In genomic region chr2:3760234-3760836, GRCm38 (mm10) we compare ENCODE assay signal across 21 mouse cellular contexts.
DNase-seq lines count a peak whose midpoint lies in the region; ATAC-seq lines count a peak whose summit lies in the region.
"Had no signal": no experiment of that assay in that cellular context is flagged by ENCODE, and none has a peak within 500 bp of the region (broad histone marks: within the 10 kb centered on the region; RNA-seq: fewer than 3 reads in every experiment).

No protein-coding gene starts in this region.

- H3K36me3 ChIP-seq in embryonic facial prominence, embryonic 14.5 days (ENCODE audit: control insufficient read depth, insufficient read depth, low read length), result no peaks in the 10 kb centered on the region
- H3K36me3 ChIP-seq in embryonic facial prominence, embryonic 10.5 days (replicated peaks), result no peaks in the 10 kb centered on the region
- no peaks in the 10 kb centered on the region for H3K36me3 ChIP-seq in hindbrain, embryonic 12.5 days
- H3K36me3 ChIP-seq: embryonic facial prominence, embryonic 13.5 days; forebrain, embryonic 15.5 days; heart, embryonic 12.5 days; hindbrain, embryonic 15.5 days; limb, embryonic 10.5 days; midbrain, embryonic 15.5 days; neural tube, embryonic 12.5 days had no signal

- no peaks in the 10 kb centered on the region for H3K27me3 ChIP-seq in embryonic facial prominence, embryonic 14.5 days (replicated peaks; ENCODE audit: control insufficient read depth, insufficient read depth, low read length)
- H3K27me3 ChIP-seq in embryonic facial prominence, embryonic 10.5 days (replicated peaks; ENCODE audit: low read depth, poor library complexity, severe bottlenecking), result no peaks in the 10 kb centered on the region
- no peaks in the 10 kb centered on the region for H3K27me3 ChIP-seq in hindbrain, embryonic 12.5 days
- H3K27me3 ChIP-seq: embryonic facial prominence, embryonic 13.5 days; forebrain, embryonic 15.5 days; heart, embryonic 12.5 days; hindbrain, embryonic 15.5 days; midbrain, embryonic 15.5 days; neural tube, embryonic 12.5 days had no signal

- H3K4me3 ChIP-seq in embryonic facial prominence, embryonic 14.5 days (ENCODE audit: low read depth, low read length), result no peak overlapping the region
- no peak overlapping the region for H3K4me3 ChIP-seq in embryonic facial prominence, embryonic 10.5 days
- H3K4me3 ChIP-seq in hindbrain, embryonic 12.5 days, result no peak overlapping the region
- H3K4me3 ChIP-seq: embryonic facial prominence, embryonic 13.5 days; forebrain, embryonic 15.5 days; heart, embryonic 12.5 days; hindbrain, embryonic 15.5 days; limb, embryonic 10.5 days; midbrain, embryonic 15.5 days; neural tube, embryonic 12.5 days had no signal

- 67% methylated on average over 6 of the region's 6 CpGs for WGBS in embryonic facial prominence, embryonic 14.5 days
- 86% methylated on average over 6 of the region's 6 CpGs for WGBS in embryonic facial prominence, embryonic 10.5 days
- WGBS in hindbrain, embryonic 12.5 days, result 77% methylated on average over 6 of the region's 6 CpGs

- no peak overlapping the region for H3K27ac ChIP-seq in embryonic facial prominence, embryonic 14.5 days (replicated peaks; ENCODE audit: low read depth, low read length)
- H3K27ac ChIP-seq in embryonic facial prominence, embryonic 10.5 days (replicated peaks), result no peak overlapping the region; the same call in 1 of the 2 replicates
- H3K27ac ChIP-seq in hindbrain, embryonic 12.5 days, result no peak overlapping the region
- H3K27ac ChIP-seq: embryonic facial prominence, embryonic 13.5 days; forebrain, embryonic 15.5 days; hindbrain, embryonic 15.5 days; limb, embryonic 10.5 days; midbrain, embryonic 15.5 days; neural tube, embryonic 12.5 days had no signal

- H3K9ac ChIP-seq in embryonic facial prominence, embryonic 14.5 days (ENCODE audit: low read depth, low read length), result no peak overlapping the region
- H3K9ac ChIP-seq in hindbrain, embryonic 12.5 days, result no peak overlapping the region
- H3K9ac ChIP-seq: embryonic facial prominence, embryonic 13.5 days; forebrain, embryonic 15.5 days; heart, embryonic 12.5 days; hindbrain, embryonic 15.5 days; midbrain, embryonic 15.5 days; neural tube, embryonic 12.5 days had no signal

- peak; percentile 43 for DNase-seq in embryonic facial prominence, embryonic 14.5 days (ENCODE audit: low spot score)
- no peak for DNase-seq in embryonic facial prominence, embryonic 10.5 days (ENCODE audit: low spot score)
- peak; percentile 67 for DNase-seq in kidney, adult 9 months
- no peak for DNase-seq in kidney, postnatal 4 days
- peak; percentile 6 for DNase-seq in thymus, postnatal 4 days
- DNase-seq in thymus, postnatal 10 days (ENCODE audit: low spot score in 2 of 2), result no peak
- DNase-seq in adrenal gland, postnatal 14 days, result no peak
- DNase-seq: cerebellum, adult 18-20 months; cerebellum, postnatal 14 days; heart, postnatal 10 days; liver; lung, postnatal 14 days; right cerebral cortex, postnatal 14 days had no signal

- ATAC-seq in embryonic facial prominence, embryonic 14.5 days (ENCODE audit: low read depth), result no peak
- no peak for ATAC-seq in hindbrain, embryonic 12.5 days (ENCODE audit: low FRiP score)
- ATAC-seq: forebrain, embryonic 15.5 days; midbrain, embryonic 15.5 days had no signal

- H3K4me1 ChIP-seq in embryonic facial prominence, embryonic 14.5 days (ENCODE audit: control insufficient read depth, insufficient read depth, low read length), result peaks cover 16% of the 10 kb centered on the region
- peaks cover 26% of the 10 kb centered on the region for H3K4me1 ChIP-seq in embryonic facial prominence, embryonic 10.5 days
- H3K4me1 ChIP-seq in hindbrain, embryonic 12.5 days, result peaks cover 18% of the 10 kb centered on the region

- no peak overlapping the region for H3K4me2 ChIP-seq in embryonic facial prominence, embryonic 14.5 days (ENCODE audit: low read depth, low read length)
- no peak overlapping the region for H3K4me2 ChIP-seq in hindbrain, embryonic 12.5 days (replicated peaks)
- H3K4me2 ChIP-seq: embryonic facial prominence, embryonic 13.5 days; forebrain, embryonic 15.5 days; heart, embryonic 12.5 days; hindbrain, embryonic 15.5 days; midbrain, embryonic 15.5 days; neural tube, embryonic 12.5 days had no signal

- no peaks in the 10 kb centered on the region for H3K9me3 ChIP-seq in embryonic facial prominence, embryonic 14.5 days (ENCODE audit: control insufficient read depth, low read length)
- H3K9me3 ChIP-seq in embryonic facial prominence, embryonic 10.5 days, result no peaks in the 10 kb centered on the region
- H3K9me3 ChIP-seq in hindbrain, embryonic 12.5 days (replicated peaks), result no peaks in the 10 kb centered on the region
- H3K9me3 ChIP-seq: embryonic facial prominence, embryonic 13.5 days; forebrain, embryonic 15.5 days; hindbrain, embryonic 15.5 days; limb, embryonic 10.5 days; midbrain, embryonic 15.5 days; neural tube, embryonic 12.5 days had no signal

Comparison
In these comparisons a context has a peak if more than half of its experiments do, and no peak if none do; other contexts are left out.
1. DNase-seq: peak in embryonic facial prominence, embryonic 14.5 days (single experiment), kidney, adult 9 months (single experiment) and thymus, postnatal 4 days (single experiment); none in embryonic facial prominence, embryonic 10.5 days (single experiment), kidney, postnatal 4 days (0 of 2), thymus, postnatal 10 days (0 of 2) and adrenal gland, postnatal 14 days (single experiment).